Mouse (Mus musculus) small intestine, adult 2 months (tissue): ENCODE data around the gene Tagln2. TPM values are rescaled to one million over a fixed set of nuclear protein-coding genes. Genes with fewer than 3 reads are reported as not detected.

Experiments
- H3K27ac ChIP-seq: fragments of 200-500 bp; 2 replicates; pipeline ENCODE4 v1.5.1; 2012; ENCODE audit warnings: low read depth, low read length, control low read depth, inconsistent platforms; ENCODE audit not compliant: insufficient read depth
- H3K27me3 ChIP-seq: fragments of 200-500 bp; 2 replicates; pipeline ENCODE4 v1.6.1; 2012; ENCODE audit warnings: mild to moderate bottlenecking, moderate library complexity, low read length, inconsistent platforms; ENCODE audit not compliant: control insufficient read depth, insufficient read depth
- H3K36me3 ChIP-seq: fragments of 200-500 bp; 2 replicates; pipeline ENCODE4 v1.6.1; 2012; ENCODE audit warnings: mild to moderate bottlenecking, low read length, control low read depth, inconsistent platforms; ENCODE audit not compliant: control insufficient read depth, insufficient read depth
- H3K4me1 ChIP-seq: fragments of 200-500 bp; 2 replicates; pipeline ENCODE4 v1.6.1; 2012; ENCODE audit warnings: low read length, inconsistent platforms, mixed read lengths; ENCODE audit not compliant: control insufficient read depth, insufficient read depth, insufficient read length
- H3K4me3 ChIP-seq: fragments of 200-500 bp; 2 replicates; pipeline ENCODE4 v1.5.1; 2012; ENCODE audit warnings: low read depth, mild to moderate bottlenecking, control low read depth, inconsistent platforms, low read length, moderate library complexity
- CTCF ChIP-seq: fragments of 200-500 bp; IDR thresholded peaks from 2 replicates; pipeline ENCODE4 v1.5.1; 2012; ENCODE audit warnings: low read depth, mild to moderate bottlenecking, control low read depth, inconsistent platforms, low read length, moderate library complexity, mixed read lengths; ENCODE audit not compliant: insufficient replicate concordance, insufficient read length; ENCODE audit errors: extremely low read depth
- POLR2A ChIP-seq: fragments of 200-500 bp; IDR thresholded peaks from 2 replicates; pipeline ENCODE4 v1.6.1; 2012; ENCODE audit warnings: low read depth, mild to moderate bottlenecking, control low read depth, inconsistent platforms, low read length, moderate library complexity
- WGBS: fragments of 180-500 bp; shearing (Covaris S2); methylation state at CpG from one replicate; pipeline ENCODE4 v1.1.7; 2018; 5-methylcytosine and 5-hydroxymethylcytosine counted together
- polyA plus RNA-seq: library from polyadenylated mRNA; depleted of rRNA; stranded (reverse); fragments of >200 nt; gene quantifications from 2 replicates; pipeline ENCODE4 v1.2.3, GENCODE M21; 2012

Gene Tagln2
- polyA plus RNA-seq, 1 experiment: 284 TPM

DNA sequence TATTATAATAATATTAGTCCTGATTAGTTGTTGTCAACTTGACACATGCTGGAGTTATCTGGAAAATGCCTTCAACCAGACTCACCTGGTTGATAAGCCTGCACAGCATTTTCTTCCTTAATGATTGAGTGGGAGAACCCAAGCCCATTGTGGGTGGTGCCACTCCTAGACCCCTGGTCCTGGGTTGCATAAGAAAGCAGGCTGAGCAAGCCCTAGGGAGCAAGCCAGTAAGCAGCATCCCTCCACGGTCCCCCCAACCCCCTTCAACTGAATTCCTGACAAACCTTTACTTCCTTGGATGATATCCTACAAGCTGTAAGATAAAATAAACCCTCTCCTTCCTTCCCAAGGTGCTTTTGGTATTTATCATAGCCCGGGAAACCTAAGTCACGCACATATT lies 42.7 kb upstream of the Tagln2 start:
- TF ChIP-seq POLR2A (no peak), CTCF (no peak)
- Histone ChIP-seq H3K4me1 (peaks cover 9% of the 10 kb centered on the region; the same call in 1 of the 2 replicates), H3K27ac (no peak overlapping the region), H3K4me3 (no peak overlapping the region), H3K27me3 (no peaks in the 10 kb centered on the region), H3K36me3 (no peaks in the 10 kb centered on the region)
- 47% methylated on average over 3 of the region's 3 CpGs for WGBS

DNA sequence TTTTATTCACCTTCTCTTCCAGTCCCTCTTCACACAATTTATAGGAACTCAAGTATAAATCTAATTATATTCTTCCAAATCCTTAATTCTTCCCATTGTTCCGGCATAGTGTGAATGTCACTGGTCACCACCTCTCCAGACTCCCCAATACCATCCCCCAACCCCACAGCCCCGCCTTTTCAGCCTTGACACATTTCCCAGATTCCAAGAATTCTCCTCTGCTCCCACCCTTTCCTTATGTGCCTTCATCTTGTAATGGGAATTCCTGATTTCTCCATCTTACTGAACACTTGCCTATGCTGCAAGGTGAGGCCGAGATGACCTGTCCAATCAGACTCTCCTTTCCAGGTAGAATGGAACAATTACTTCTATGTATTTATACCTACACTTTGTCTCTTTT lies 41.8 kb upstream of the Tagln2 start:
- 93% methylated on average over 3 of the region's 3 CpGs for WGBS
- H3K36me3 ChIP-seq: no peaks in the 10 kb centered on the region
- TF ChIP-seq CTCF: no peak
- no peak for TF ChIP-seq POLR2A

DNA sequence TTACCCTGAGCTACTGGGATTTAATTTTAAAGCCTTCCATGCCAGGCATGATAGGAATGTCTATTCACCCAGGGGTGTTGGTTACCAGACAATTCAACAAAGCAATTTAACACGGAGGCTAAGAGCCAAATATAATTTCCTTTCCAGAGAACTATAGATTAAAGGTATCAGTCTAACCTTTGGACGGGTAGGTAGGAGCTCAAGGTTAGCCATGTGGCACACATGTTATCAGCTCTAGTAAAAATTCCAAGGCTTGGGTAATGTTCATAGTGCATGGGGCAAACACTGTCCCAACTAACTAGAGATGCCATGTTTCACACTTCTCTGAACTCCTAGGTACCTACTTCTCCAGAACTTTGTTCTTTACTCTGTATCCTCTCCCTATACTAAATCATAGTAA lies 38.2 kb upstream of the Tagln2 start:
- no peak overlapping the region for H3K4me3 ChIP-seq
- H3K27me3 ChIP-seq: no peaks in the 10 kb centered on the region
- H3K4me1 ChIP-seq: peaks cover 16% of the 10 kb centered on the region; the same call in 1 of the 2 replicates
- TF ChIP-seq POLR2A (no peak), CTCF (no peak)
- no peaks in the 10 kb centered on the region for H3K36me3 ChIP-seq
- WGBS: 18% methylated on average over 2 of the region's 2 CpGs
- H3K27ac ChIP-seq: peak overlapping the region; percentile 99

More for the DNA sequence above, 41.8 kb upstream of the Tagln2 start:
- Histone ChIP-seq H3K4me1 (peaks cover 10% of the 10 kb centered on the region; the same call in 1 of the 2 replicates), H3K27me3 (no peaks in the 10 kb centered on the region), H3K27ac (no peak overlapping the region), H3K4me3 (no peak overlapping the region)

DNA sequence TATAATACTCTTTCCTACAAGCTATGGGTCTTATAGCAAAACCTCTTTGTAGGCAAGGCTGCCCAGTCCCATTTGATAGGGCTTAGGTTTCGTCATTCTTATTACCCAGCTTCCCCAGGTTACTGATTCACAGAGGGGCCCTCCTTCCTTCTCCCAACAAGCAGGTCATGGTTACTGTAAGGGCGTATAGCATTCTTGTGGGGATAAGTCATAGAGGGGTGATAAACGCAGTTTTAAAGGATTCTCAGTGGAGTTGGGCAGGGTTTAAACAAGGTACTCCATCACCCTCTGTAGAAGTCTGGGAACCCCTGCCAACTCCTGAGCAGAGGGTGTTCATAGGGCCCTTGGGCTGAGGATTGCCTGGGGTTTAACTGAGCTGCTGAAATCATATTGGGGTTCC lies 37.3 kb upstream of the Tagln2 start:
- TF ChIP-seq CTCF: no peak
- TF ChIP-seq POLR2A: no peak
- Histone ChIP-seq H3K27me3 (no peaks in the 10 kb centered on the region), H3K4me3 (peak overlapping the region; percentile 60), H3K4me1 (peaks cover 16% of the 10 kb centered on the region; the same call in 1 of the 2 replicates), H3K27ac (peak overlapping the region; percentile 99), H3K36me3 (no peaks in the 10 kb centered on the region)
- WGBS: 22% methylated on average over 3 of the region's 3 CpGs

DNA sequence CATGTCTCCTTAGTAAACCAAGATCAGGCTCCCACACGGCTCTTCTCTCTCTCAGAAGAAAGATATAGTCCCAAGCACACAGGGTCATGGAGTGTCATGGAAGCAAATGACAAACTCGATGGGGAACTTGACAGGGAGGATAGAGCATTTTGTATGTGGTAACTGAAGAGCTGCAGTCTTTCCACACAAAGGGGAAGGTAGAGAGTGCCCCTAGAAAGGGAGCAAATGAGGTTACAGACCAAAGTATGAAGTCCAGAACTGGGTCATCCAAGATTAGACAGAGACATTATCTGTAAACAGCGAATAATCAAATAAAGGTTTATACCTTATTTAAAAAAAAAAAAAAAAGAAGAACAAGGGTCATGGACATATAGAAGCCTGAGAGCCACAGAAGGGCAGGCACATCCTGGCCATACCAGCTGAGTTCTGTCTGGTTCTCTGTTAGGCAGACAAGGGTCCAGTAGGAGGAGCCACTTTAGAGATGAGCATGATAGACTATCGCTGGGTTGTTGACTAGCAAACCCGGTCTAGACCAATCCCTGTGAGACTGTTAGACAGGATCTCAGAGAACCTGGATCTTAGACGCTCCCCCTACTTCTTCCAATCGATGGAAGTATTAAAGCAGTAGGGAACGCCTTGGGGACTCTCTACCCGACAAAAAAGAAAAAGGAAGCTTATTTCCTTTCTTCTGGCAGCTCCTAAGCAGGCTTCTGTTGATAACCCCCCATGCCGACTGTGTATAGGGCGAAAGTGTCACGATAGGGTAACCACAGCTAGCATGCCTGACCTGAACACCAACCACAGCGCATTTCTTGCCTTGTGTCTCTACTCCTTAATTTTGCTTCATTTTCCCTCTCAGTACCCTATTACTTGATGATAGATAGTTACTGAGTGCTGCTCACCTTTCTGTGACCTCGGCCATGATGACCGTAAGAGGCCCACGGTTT lies 36.2 kb upstream of the Tagln2 start:
- WGBS: 58% methylated on average over 16 of the region's 16 CpGs
- Histone ChIP-seq H3K36me3 (no peaks in the 10 kb centered on the region), H3K4me3 (no peak overlapping the region), H3K4me1 (peaks cover 16% of the 10 kb centered on the region; the same call in 1 of the 2 replicates), H3K27ac (peak overlapping the region; percentile 93), H3K27me3 (no peaks in the 10 kb centered on the region)
- no peak for TF ChIP-seq POLR2A
- no peak for TF ChIP-seq CTCF

DNA sequence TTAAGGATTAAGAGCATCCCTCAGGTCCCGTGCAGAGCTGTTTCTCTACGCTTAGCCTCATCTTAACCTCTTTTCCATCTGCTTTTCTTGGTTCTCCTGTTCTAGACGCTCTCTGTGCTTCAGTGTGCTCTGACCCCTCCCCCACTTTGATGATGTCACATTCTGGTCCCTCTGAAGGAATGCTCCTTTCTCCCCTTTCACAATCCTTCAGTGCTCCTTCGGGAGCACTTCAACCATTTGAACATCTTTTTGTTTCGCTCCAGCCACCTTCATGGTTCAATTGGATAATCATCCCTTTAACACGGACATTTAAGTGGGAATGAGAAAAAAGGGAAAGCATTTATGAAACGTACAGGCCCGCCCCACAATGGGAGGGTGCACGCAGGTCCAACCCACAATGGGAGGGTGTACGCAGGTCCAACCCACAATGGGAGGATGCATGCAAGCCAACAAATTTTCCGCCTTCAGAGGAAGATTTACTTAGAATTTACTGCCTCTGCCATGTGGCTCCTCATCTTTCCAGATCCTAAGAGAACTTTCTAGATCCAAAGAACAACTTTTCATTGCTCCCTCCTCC lies 31.5 kb upstream of the Tagln2 start:
- no peak overlapping the region for H3K27ac ChIP-seq
- no peak overlapping the region for H3K4me3 ChIP-seq
- H3K27me3 ChIP-seq: no peaks in the 10 kb centered on the region
- H3K4me1 ChIP-seq: peaks cover 5% of the 10 kb centered on the region; the same call in 1 of the 2 replicates
- no peak for TF ChIP-seq POLR2A
- TF ChIP-seq CTCF: no peak
- no peaks in the 10 kb centered on the region for H3K36me3 ChIP-seq
- 93% methylated on average over 11 of the region's 11 CpGs for WGBS

DNA sequence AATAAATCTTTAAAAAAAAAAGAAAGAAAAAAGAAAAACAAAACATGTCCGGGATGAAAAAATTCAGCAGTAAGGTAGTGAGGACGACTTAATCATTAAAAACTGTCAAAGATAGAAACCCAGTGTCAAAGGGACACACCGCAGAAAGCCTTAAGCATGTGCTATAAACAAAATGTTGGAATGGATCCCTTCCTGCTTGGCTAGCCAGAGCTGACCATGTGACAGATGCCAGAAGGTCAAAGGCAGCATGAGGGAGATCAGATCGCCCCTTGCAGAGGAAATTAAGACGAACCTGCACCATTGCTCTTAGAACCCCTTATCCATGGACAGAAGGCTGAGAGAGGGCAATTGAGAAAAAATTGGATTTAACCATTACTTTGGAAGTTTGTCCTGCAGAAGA lies 30.5 kb upstream of the Tagln2 start:
- 74% methylated on average over 5 of the region's 5 CpGs for WGBS
- TF ChIP-seq CTCF: no peak
- no peak for TF ChIP-seq POLR2A
- H3K27ac ChIP-seq: no peak overlapping the region
- no peaks in the 10 kb centered on the region for H3K36me3 ChIP-seq
- no peak overlapping the region for H3K4me3 ChIP-seq
- H3K4me1 ChIP-seq: peaks cover under 1% of the 10 kb centered on the region; the same call in 1 of the 2 replicates
- no peaks in the 10 kb centered on the region for H3K27me3 ChIP-seq
